Mouse (Mus musculus) CD4-positive, CD25-positive, alpha-beta regulatory T cell, adult 4 months (primary cell): ENCODE data around the gene Cd81. TPM values are rescaled to one million over a fixed set of nuclear protein-coding genes. Genes with fewer than 3 reads are reported as not detected.

Source experiments
- ATAC-seq: one replicate; pipeline ENCODE4 v1.8.0; 2017
- polyA plus RNA-seq, 2 experiments: library from polyadenylated mRNA; unstranded; fragments of 100-300 nt; shearing (Covaris generic); gene quantifications; one replicate each; pipeline ENCODE4 v1.2.1; 2017

Cd81 gene
- polyA plus RNA-seq, 2 experiments from 2014 or later = 290 to 354 TPM

- no peak for ATAC-seq
These were observed 1.2 kb upstream of the Cd81 start for GRCm38 (mm10) chr7:143051316-143051715.

GRCm38 (mm10) chr7:143053008-143053899 lies 715 bp downstream of the Cd81 start:
- ATAC-seq = peak; percentile 53

GRCm38 (mm10) chr7:143053961-143054611 lies 1.5 kb downstream of the Cd81 start:
- no peak for ATAC-seq

- ATAC-seq = no peak
These were observed 2.0 kb downstream of the Cd81 start for GRCm38 (mm10) chr7:143054612-143054965.

- no peak for ATAC-seq
These were observed 2.5 kb downstream of the Cd81 start for GRCm38 (mm10) chr7:143055001-143055400.

- no peak for ATAC-seq
These were observed 3.1 kb downstream of the Cd81 start for GRCm38 (mm10) chr7:143055499-143056186.

GRCm38 (mm10) chr7:143057023-143057422 lies 4.5 kb downstream of the Cd81 start:
- no peak for ATAC-seq

GRCm38 (mm10) chr7:143057667-143058220 lies 5.2 kb downstream of the Cd81 start:
- no peak for ATAC-seq

GRCm38 (mm10) chr7:143058221-143058697 lies 5.7 kb downstream of the Cd81 start:
- ATAC-seq = no peak

GRCm38 (mm10) chr7:143059202-143059870 lies 6.8 kb downstream of the Cd81 start:
- ATAC-seq = no peak

- no peak for ATAC-seq
These were observed 10.2 kb downstream of the Cd81 start for GRCm38 (mm10) chr7:143062704-143063103.

GRCm38 (mm10) chr7:143064226-143064625 lies 11.7 kb downstream of the Cd81 start:
- ATAC-seq = no peak

- ATAC-seq = no peak
These were observed 13.2 kb downstream of the Cd81 start for GRCm38 (mm10) chr7:143065692-143066091.

- ATAC-seq = no peak
These were observed 14.9 kb downstream of the Cd81 start for GRCm38 (mm10) chr7:143067469-143067868.

GRCm38 (mm10) chr7:143067897-143068296 lies 15.4 kb downstream of the Cd81 start:
- no peak for ATAC-seq

- ATAC-seq = no peak
These were observed 15.9 kb downstream of the Cd81 start for GRCm38 (mm10) chr7:143068316-143068881.

- ATAC-seq = peak; percentile 94
These were observed 16.5 kb downstream of the Cd81 start, which contains the start of gene Tssc4 for GRCm38 (mm10) chr7:143068882-143069591. Gene Tssc4, plus strand, starts transcription at chr7:143069249.

- peak; percentile 4 for ATAC-seq
These were observed 17.3 kb downstream of the Cd81 start for GRCm38 (mm10) chr7:143069751-143070400.

GRCm38 (mm10) chr7:143070506-143071070 lies 18.0 kb downstream of the Cd81 start:
- ATAC-seq = no peak

- no peak for ATAC-seq
These were observed 20.1 kb downstream of the Cd81 start for GRCm38 (mm10) chr7:143072605-143073004.
